Mouse (Mus musculus) kidney, embryonic 15.5 days (tissue): ENCODE measurements around the gene Wnt5a. TPM values are rescaled to one million over a fixed set of nuclear protein-coding genes. Genes with fewer than 3 reads are reported as not detected.

Experiments used
- ATAC-seq: fragments of 200-750 bp; cut with Nextera tagmentation; replicated peaks from 2 replicates; pipeline ENCODE4 v1.8.0; 2017; ENCODE audit warnings: moderate TSS enrichment; ENCODE audit not compliant: low FRiP score
- H3K27ac ChIP-seq: fragments of 300-500 bp; sonication (generic); 2 replicates; pipeline ENCODE4 v1.5.1; 2015; ENCODE audit warnings: mild to moderate bottlenecking, inconsistent platforms
- H3K27me3 ChIP-seq: fragments of 300-500 bp; sonication (generic); 2 replicates; pipeline ENCODE4 v1.6.1; 2015; ENCODE audit warnings: inconsistent platforms
- H3K36me3 ChIP-seq: fragments of 300-500 bp; sonication (generic); 2 replicates; pipeline ENCODE4 v1.6.1; 2015; ENCODE audit warnings: inconsistent platforms
- H3K4me1 ChIP-seq: fragments of 300-500 bp; sonication (generic); 2 replicates; pipeline ENCODE4 v1.6.1; 2015; ENCODE audit warnings: inconsistent platforms
- H3K4me2 ChIP-seq: fragments of 300-500 bp; sonication (generic); 2 replicates; pipeline ENCODE4 v1.6.1; 2015; ENCODE audit warnings: moderate library complexity, mild to moderate bottlenecking, inconsistent platforms
- H3K4me3 ChIP-seq: fragments of 300-500 bp; sonication (generic); replicated peaks from 2 replicates; pipeline ENCODE4 v1.5.1; 2015; ENCODE audit warnings: mild to moderate bottlenecking, inconsistent platforms
- H3K9ac ChIP-seq: fragments of 300-500 bp; sonication (generic); 2 replicates; pipeline ENCODE4 v1.6.1; 2015; ENCODE audit warnings: mild to moderate bottlenecking, inconsistent platforms
- H3K9me3 ChIP-seq: fragments of 300-500 bp; sonication (generic); replicated peaks from 2 replicates; pipeline ENCODE4 v1.6.1; 2016; ENCODE audit warnings: inconsistent platforms
- WGBS: fragments of 180-500 bp; shearing (Covaris S2); methylation state at CpG from one replicate; pipeline ENCODE4 v1.1.7; 2015; ENCODE audit warnings: mixed read lengths; 5-methylcytosine and 5-hydroxymethylcytosine counted together
- polyA plus RNA-seq: library from polyadenylated mRNA; unstranded; fragments of >200 nt; fragmentation: Nextera tagmentation; extraction: Ambion mirVana; gene quantifications from 2 replicates; pipeline ENCODE4 v1.2.1, GENCODE M21; 2015

The Wnt5a gene
- polyA plus RNA-seq, 1 experiment from 2014 or later, result 23.3 TPM

GRCm38 (mm10) chr14:28511029-28511651 is 6.6 kb downstream of the Wnt5a start:
- H3K4me3 ChIP-seq, result peak overlapping the region; percentile 64
- peaks cover 78% of the 10 kb centered on the region for H3K27me3 ChIP-seq
- H3K4me1 ChIP-seq, result peaks cover 48% of the 10 kb centered on the region
- no peak for ATAC-seq
- WGBS, result under 1% methylated on average over 41 of the region's 41 CpGs
- 0 out of 2 replicates have a peak overlapping the region, but pooled peaks have one; percentile 56 for H3K27ac ChIP-seq
- no peaks in the 10 kb centered on the region for H3K9me3 ChIP-seq
- H3K9ac ChIP-seq, result peak overlapping the region; percentile 43
- H3K36me3 ChIP-seq, result peaks cover 13% of the 10 kb centered on the region; the same call in 1 of the 2 replicates
- peak overlapping the region; percentile 90 for H3K4me2 ChIP-seq

GRCm38 (mm10) chr14:28512805-28513590 is 8.4 kb downstream of the Wnt5a start:
- ATAC-seq, result no peak
- H3K4me2 ChIP-seq, result no peak overlapping the region
- 87% methylated on average over 5 of the region's 5 CpGs for WGBS

GRCm38 (mm10) chr14:28514171-28514570 is 9.6 kb downstream of the Wnt5a start:
- Histone ChIP-seq H3K4me3 (no peak overlapping the region), H3K36me3 (peaks cover 24% of the 10 kb centered on the region; the same call in 1 of the 2 replicates), H3K27ac (no peak overlapping the region), H3K9ac (no peak overlapping the region), H3K27me3 (peaks cover 56% of the 10 kb centered on the region), H3K4me2 (no peak overlapping the region), H3K4me1 (peaks cover 26% of the 10 kb centered on the region), H3K9me3 (no peaks in the 10 kb centered on the region)
- WGBS, result 67% methylated on average over 2 of the region's 2 CpGs
- no peak for ATAC-seq

More at GRCm38 (mm10) chr14:28512805-28513590, 8.4 kb downstream of the Wnt5a start:
- peaks cover 37% of the 10 kb centered on the region for H3K4me1 ChIP-seq
- no peak overlapping the region for H3K4me3 ChIP-seq
- no peaks in the 10 kb centered on the region for H3K9me3 ChIP-seq
- H3K36me3 ChIP-seq, result peaks cover 19% of the 10 kb centered on the region; the same call in 1 of the 2 replicates
- H3K27me3 ChIP-seq, result peaks cover 65% of the 10 kb centered on the region
- H3K27ac ChIP-seq, result no peak overlapping the region
- H3K9ac ChIP-seq, result no peak overlapping the region

DNA sequence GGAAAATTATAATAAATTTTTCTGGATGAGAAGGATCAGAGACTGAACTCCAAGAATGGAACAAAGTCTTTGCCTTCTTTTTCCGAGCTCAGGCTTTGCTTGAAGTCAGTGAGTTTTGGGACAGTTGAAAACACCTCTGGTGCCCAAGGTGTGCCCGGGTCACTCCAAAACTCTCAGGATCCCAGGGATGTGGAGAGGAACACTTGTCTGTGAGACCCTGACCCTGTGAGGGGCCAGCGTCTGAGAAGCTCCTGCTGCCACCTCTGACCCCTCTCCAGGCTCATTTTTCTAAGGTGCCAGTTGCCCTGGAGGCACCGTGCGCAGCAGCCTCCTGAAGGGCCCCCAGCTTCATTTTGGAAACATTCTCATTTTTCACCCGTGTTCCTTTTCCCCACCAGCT is 10.8 kb downstream of the Wnt5a start:
- no peak overlapping the region for H3K4me2 ChIP-seq
- no peaks in the 10 kb centered on the region for H3K9me3 ChIP-seq
- peaks cover 34% of the 10 kb centered on the region for H3K36me3 ChIP-seq
- H3K27me3 ChIP-seq, result peaks cover 45% of the 10 kb centered on the region
- H3K9ac ChIP-seq, result no peak overlapping the region
- no peak for ATAC-seq
- H3K27ac ChIP-seq, result no peak overlapping the region
- H3K4me3 ChIP-seq, result no peak overlapping the region
- WGBS, result 50% methylated on average over 6 of the region's 6 CpGs
- H3K4me1 ChIP-seq, result peaks cover 18% of the 10 kb centered on the region

DNA sequence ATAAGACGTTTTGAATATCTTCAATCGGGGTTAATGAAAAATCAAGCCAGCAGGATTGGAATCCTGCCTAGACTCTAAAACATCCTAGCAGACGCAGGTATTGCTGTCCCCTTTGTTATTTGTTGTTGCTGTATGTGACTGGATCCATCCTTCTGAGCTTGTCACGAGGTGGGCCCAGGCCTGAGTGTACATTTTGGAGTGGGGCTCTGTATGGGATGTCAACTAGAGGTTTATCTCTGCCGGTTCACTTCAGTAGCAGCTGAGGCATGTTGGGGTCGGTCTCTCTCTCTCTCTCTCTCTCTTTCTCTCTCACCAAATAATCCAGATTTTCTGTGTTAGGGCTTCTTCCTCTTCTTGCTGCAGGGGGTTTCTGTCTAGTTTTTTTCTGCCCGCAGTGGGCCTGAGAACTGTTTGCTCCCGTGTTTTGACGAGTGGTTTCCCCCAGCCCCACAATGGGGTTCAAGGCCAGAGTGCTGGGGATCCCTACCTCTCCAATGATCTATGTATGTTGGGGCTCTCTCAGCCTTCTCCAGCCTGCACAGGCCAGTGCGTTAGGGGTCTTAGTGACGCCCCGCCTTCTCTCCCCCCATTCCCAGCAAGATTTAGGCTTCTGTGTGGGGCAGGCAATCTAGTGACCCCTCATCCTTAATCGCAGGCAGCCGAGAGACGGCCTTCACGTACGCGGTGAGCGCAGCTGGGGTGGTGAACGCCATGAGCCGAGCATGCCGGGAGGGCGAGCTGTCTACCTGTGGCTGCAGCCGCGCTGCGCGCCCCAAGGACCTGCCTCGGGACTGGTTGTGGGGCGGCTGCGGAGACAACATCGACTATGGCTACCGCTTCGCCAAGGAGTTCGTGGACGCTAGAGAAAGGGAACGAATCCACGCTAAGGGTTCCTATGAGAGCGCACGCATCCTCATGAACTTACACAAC is 13.3 kb downstream of the Wnt5a start:
- 89% methylated on average over 39 of the region's 39 CpGs for WGBS
- Histone ChIP-seq H3K36me3 (peaks cover 53% of the 10 kb centered on the region), H3K27ac (no peak overlapping the region), H3K27me3 (peaks cover 21% of the 10 kb centered on the region), H3K4me3 (no peak overlapping the region), H3K9ac (no peak overlapping the region), H3K4me2 (no peak overlapping the region), H3K4me1 (peaks cover 3% of the 10 kb centered on the region), H3K9me3 (no peaks in the 10 kb centered on the region)
- no peak for ATAC-seq

DNA sequence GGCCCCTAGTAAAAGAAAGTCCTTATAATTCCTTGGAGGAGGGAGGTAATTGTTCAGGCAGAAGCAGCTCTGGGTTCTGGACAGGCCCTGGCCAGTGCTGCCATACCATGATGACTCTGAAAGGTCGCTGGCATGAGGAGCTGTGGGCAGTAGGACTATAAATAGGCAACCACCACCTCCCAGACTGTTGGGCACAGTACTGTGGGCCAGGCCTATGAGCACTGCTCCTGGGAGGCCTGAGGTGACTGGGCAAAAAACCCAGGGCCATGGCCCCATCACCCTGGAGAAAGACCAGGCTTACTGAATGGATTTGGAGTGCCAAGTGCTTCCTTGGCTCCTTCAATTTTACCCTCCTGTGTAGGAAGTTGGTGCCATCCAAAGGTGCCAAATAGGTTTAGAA is 16.6 kb downstream of the Wnt5a start:
- no peaks in the 10 kb centered on the region for H3K9me3 ChIP-seq
- H3K4me3 ChIP-seq, result no peak overlapping the region
- H3K4me2 ChIP-seq, result no peak overlapping the region
- H3K36me3 ChIP-seq, result peaks cover 45% of the 10 kb centered on the region
- WGBS, result 84% methylated on average over 1 of the region's 1 CpGs
- H3K9ac ChIP-seq, result no peak overlapping the region
- no peak for ATAC-seq
- H3K4me1 ChIP-seq, result peaks cover 3% of the 10 kb centered on the region; the same call in 1 of the 2 replicates
- H3K27me3 ChIP-seq, result 0 out of 2 replicates have a peak, but pooled peaks cover 3% of the 10 kb centered on the region
- H3K27ac ChIP-seq, result no peak overlapping the region

GRCm38 (mm10) chr14:28522611-28523010 is 18.1 kb downstream of the Wnt5a start:
- 83% methylated on average over 21 of the region's 21 CpGs for WGBS
- peaks cover 39% of the 10 kb centered on the region for H3K36me3 ChIP-seq

DNA sequence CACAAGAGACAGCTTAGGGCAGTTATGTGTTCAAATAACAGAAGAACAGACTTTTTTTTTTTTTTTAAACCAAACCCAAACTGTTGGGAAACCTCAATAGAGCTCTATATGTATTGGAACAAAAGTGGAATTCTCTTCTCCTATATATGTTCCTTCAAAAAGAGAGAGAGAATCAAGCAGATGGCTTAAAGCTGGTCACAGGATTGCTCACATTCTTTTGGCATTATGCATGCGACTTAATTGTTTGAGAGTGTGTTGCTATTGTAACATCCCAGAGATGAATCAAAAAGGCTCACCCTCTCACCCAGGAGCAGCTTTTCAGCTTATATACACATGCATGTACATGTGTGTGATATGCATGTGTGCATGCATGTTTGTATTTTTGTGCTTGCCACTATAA is 21.0 kb downstream of the Wnt5a start:
- WGBS, result 85% methylated on average over 1 of the region's 1 CpGs
- H3K4me1 ChIP-seq, result no peaks in the 10 kb centered on the region
- ATAC-seq, result no peak
- H3K36me3 ChIP-seq, result peaks cover 21% of the 10 kb centered on the region; the same call in 1 of the 2 replicates
- no peaks in the 10 kb centered on the region for H3K9me3 ChIP-seq
- H3K9ac ChIP-seq, result no peak overlapping the region
- no peak overlapping the region for H3K4me3 ChIP-seq
- H3K4me2 ChIP-seq, result no peak overlapping the region
- no peak overlapping the region for H3K27ac ChIP-seq
- peaks cover 4% of the 10 kb centered on the region; the same call in 1 of the 2 replicates for H3K27me3 ChIP-seq

More at GRCm38 (mm10) chr14:28522611-28523010, 18.1 kb downstream of the Wnt5a start:
- ATAC-seq, result no peak
- Histone ChIP-seq H3K9ac (no peak overlapping the region), H3K4me2 (no peak overlapping the region), H3K4me1 (peaks cover 3% of the 10 kb centered on the region; the same call in 1 of the 2 replicates), H3K27me3 (no peaks in the 10 kb centered on the region), H3K4me3 (no peak overlapping the region), H3K27ac (no peak overlapping the region), H3K9me3 (no peaks in the 10 kb centered on the region)

DNA sequence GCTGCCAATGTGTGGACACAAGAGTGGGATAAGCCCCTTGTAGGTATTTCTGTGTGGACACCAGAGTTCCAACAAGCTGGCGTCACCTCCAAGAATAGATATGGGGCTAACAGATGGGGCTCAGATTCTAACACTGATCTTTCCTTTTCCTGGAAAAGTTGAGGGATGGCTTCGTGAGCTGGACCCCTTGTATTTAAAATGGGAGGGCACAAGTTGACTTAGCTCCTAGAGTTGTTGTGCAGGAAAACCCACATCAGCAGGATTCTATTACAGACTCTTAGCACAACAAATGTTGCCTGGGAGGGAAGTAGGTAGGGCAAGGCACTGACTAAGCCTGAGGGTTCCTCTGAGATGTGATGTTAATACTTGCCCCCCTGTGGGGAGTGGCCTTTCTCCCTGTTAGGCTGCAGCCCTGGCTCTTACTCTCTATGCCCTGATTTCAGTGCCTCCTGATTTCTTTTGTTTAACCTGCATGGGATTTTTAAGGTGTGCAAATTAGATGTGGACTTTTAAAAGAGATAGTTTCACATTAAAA is 23.7 kb downstream of the Wnt5a start:
- Histone ChIP-seq H3K27ac (no peak overlapping the region), H3K36me3 (peaks cover 3% of the 10 kb centered on the region; the same call in 1 of the 2 replicates), H3K27me3 (peaks cover 27% of the 10 kb centered on the region), H3K4me1 (peaks cover 3% of the 10 kb centered on the region; the same call in 1 of the 2 replicates), H3K9me3 (no peaks in the 10 kb centered on the region), H3K4me3 (no peak overlapping the region), H3K4me2 (no peak overlapping the region), H3K9ac (no peak overlapping the region)
- ATAC-seq, result no peak
- 77% methylated on average over 2 of the region's 2 CpGs for WGBS

DNA sequence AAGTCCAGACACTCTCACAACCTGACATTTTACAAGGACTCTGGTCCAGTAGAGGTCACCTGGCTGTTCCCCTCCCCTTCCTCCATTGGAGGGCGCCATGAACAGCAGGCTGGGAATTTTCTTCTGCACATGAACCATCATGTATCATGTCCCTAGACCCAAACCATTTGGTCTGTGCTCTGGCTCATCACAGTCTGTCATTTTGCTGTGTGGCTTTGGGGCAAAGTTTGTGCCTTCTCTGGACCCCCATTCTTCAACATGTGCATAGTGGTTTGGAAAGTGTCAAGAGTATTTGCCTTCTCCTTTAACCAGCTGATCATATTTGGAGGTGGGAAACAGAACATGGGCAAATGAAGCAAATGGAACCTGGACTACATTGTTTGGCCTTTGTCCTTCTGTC is 27.0 kb downstream of the Wnt5a start:
- no peaks in the 10 kb centered on the region for H3K9me3 ChIP-seq
- no peak for ATAC-seq
- H3K27me3 ChIP-seq, result peaks cover 44% of the 10 kb centered on the region
- H3K36me3 ChIP-seq, result no peaks in the 10 kb centered on the region
- no peak overlapping the region for H3K4me3 ChIP-seq
- no peak overlapping the region for H3K9ac ChIP-seq
- no peak overlapping the region for H3K4me2 ChIP-seq
- H3K27ac ChIP-seq, result no peak overlapping the region
- H3K4me1 ChIP-seq, result peaks cover 6% of the 10 kb centered on the region
- 25% methylated on average over 1 of the region's 1 CpGs for WGBS

GRCm38 (mm10) chr14:28532943-28533342 is 28.4 kb downstream of the Wnt5a start:
- WGBS, result 82% methylated on average over 11 of the region's 11 CpGs
- H3K36me3 ChIP-seq, result no peaks in the 10 kb centered on the region
- no peak overlapping the region for H3K4me2 ChIP-seq
- no peak overlapping the region for H3K9ac ChIP-seq
- H3K4me1 ChIP-seq, result peaks cover 6% of the 10 kb centered on the region
- no peak overlapping the region for H3K4me3 ChIP-seq
- no peaks in the 10 kb centered on the region for H3K9me3 ChIP-seq
- no peak overlapping the region for H3K27ac ChIP-seq
- no peak for ATAC-seq
- H3K27me3 ChIP-seq, result peaks cover 52% of the 10 kb centered on the region
